Mouse (Mus musculus): ENCODE measurements around the gene Zmiz1.

Gene Zmiz1

DNA sequence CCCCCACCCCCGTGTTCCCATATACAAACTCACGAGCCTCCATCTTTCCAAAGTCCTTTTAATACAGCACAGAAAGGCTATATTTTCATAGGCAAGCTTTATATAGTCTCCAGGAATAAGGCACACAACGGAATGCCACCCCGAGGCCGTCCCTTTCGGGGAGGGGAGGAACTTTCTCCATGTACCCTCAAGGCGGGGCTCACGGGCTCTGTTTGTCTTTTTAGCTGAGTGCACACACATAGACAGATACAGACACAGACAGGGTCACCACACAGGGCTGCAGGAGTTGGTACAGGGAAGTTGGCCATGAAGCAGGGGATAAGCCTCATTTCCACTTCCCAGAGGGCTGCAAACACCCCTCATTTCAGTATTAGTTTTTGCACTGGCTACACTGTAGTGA lies 252.6 kb downstream of the Zmiz1 start:
- no peak for DNase-seq (ENCODE audit: extremely low read depth, insufficient read length, low spot score)

GRCm38 (mm10) chr14:25713443-25713842 lies 254.5 kb downstream of the Zmiz1 start:
- DNase-seq (ENCODE audit: extremely low read depth, insufficient read length, low spot score), result peak; percentile 19
